Mouse (Mus musculus) kidney, adult 9 months (tissue): ENCODE results near the gene Nab2.

ENCODE experiments used
- DNase-seq: peaks from one replicate; pipeline ENCODE4 v3.0.0; 2022

Gene Nab2

GRCm38 (mm10) chr10:127642772-127643552 lies 25.4 kb downstream of the Nab2 start, which contains the start of gene Stat6:
Stat6 (plus strand) TSS chr10:127642986.
- DNase-seq = peak; percentile 86

DNA sequence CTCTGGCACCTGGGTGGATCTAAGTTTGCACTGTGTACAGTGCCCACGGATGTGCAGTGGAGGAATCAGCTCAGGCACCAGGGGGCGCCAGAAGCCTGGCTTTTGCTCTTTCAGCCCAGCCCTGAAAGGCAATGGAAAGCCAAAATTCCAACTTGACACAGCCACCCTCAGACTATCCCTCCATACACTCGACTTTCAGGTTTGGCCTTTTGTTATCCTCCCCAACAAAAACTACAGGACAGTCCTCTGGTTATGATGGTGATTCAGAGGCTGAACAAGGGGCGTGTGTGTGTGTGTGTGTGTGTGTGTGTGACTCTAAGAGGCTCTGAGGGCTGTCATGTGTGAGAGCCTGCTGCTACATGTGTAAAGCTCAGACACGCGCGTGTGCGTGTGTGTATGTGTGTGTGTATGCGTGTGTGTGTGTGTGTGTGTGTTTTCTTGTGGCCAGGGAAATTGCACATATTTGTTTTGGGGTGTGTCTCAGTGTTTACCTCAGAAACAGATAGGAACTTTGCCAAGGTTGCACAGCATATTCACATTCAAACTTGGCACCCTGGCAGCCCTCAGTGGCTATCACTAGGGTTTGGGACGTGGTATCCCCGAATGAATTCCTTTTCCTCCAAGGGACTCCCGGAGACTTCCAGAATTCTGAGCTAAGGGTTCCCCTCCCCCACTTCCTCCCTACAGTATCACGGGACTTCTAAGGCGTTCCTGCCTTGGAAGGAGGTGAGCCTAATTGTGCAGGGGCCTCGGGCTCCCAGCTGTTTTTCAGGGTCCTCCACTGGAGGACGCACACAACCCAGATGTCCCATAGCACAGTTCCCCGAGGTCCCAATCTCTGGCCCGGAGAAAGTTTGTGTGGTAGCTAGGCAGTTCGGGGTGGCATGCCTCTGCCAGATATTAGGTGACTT lies 26.3 kb downstream of the Nab2 start:
- DNase-seq = peak; percentile 93

DNA sequence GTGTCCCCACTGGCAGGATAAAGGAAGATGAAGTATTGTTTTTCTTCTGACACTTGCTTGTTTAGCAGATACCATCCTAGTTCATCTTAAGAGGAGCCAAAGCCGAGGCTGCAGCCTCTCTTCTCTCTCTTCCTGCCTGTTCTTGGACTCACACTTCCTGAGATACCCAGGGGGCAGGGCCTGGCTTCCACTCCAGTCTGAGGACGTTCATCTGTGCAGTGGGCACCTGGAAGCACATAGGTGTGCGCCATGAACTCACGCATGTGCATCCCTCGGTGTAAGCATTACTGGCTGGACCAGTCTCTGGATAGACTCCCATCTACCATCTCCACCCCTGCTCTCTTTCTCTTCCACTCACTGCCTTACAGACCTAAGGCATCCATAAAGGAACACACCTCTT lies 27.9 kb downstream of the Nab2 start:
- no peak for DNase-seq

DNA sequence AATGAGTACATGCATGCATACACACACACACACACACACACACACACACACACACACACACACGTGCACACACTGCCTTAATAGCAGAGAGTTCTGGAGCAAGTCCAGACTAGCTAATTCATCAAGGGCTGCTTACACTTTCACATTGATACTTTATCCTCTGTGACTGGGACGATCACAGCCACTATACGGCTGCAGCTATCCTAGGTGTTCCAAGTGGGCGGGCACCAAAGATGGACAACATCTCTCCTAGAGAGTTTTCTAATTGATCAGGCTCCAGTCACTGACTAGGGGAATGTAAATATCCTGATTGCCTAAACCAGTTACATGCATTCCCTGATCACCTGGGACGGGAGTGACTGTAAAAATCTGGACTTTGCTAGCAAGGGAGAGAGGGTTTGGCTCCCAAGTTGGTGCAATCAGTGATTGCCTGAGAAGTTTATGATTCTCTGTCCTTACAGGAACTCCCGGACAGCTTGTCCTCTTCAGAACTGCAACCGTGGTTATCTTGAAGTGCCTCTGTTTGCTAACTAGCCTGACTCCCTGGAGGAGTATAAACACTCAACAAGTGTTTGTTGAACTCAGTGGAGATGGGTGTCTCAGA lies 35.6 kb downstream of the Nab2 start:
- no peak for DNase-seq

GRCm38 (mm10) chr10:127631261-127632214 lies 36.8 kb downstream of the Nab2 start:
- DNase-seq = no peak

GRCm38 (mm10) chr10:127626433-127626832 lies 41.9 kb downstream of the Nab2 start:
- peak; percentile 56 for DNase-seq

- no peak for DNase-seq
Observed at GRCm38 (mm10) chr10:127623439-127624216, 44.7 kb downstream of the Nab2 start.

DNA sequence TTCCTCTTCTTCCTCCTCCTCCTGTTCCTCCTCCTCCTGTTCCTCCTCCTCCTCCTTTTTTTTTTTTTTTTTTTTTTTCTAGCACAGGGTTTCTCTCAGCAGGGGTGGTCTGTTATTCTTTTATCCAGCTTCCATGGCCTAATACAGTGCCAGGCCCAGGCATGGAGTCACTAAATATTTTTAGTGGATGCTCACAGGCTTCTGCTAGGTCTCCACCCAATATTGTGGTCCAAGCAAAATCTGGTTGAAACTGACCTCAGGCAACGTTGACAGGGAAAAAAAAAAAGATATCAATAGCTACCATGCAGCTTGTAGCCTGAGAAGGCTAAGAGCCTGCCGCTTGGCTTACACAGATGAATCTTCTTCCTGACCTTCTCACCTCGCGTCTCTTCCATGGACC lies 45.7 kb downstream of the Nab2 start:
- DNase-seq = no peak

GRCm38 (mm10) chr10:127622057-127622392 lies 46.3 kb downstream of the Nab2 start:
- peak; percentile 87 for DNase-seq

- peak; percentile 95 for DNase-seq
Observed at GRCm38 (mm10) chr10:127621191-127622056, 46.9 kb downstream of the Nab2 start.

DNA sequence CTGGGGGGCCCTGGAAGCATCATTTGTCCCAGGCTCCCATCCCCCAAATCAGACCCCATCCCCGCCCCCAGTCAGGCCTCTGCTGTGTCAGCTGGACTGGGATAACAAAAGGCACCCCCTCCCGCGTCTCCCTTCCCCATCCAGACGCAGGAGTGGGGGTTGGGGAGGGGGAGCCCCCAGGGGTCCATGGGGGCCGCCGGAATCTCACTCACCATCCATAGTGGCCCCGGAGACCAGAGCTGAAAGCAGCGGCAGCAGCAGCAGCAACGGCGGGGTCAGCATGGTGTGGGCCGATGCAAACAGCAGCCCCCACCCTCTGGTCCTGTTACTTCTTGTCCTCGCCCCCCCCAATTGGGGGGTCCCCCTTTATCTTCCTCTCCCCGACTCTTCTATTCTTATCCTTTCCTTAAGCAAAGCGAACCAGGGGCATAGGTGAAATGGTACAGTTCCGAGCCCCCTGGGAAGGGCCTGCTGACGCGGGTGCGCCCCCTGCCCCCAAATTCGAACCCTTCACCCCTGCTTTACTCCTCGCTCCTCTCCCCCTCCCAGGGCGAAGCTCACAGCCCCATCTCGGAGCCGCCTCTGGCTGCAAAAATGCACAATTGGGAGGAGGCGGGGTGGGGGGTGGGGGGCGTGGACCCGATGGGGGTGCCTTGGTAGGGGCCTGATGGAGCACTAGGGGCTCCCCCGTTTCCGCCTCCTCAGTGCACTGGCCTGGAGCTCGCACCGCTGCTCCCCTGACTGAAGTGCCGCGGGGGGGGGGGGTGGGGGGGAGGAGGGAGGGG lies 47.8 kb downstream of the Nab2 start, which contains the start of gene Lrp1:
Lrp1 (minus strand) TSS at position 743 of the 785 bp plus-strand sequence.
- no peak for DNase-seq

DNA sequence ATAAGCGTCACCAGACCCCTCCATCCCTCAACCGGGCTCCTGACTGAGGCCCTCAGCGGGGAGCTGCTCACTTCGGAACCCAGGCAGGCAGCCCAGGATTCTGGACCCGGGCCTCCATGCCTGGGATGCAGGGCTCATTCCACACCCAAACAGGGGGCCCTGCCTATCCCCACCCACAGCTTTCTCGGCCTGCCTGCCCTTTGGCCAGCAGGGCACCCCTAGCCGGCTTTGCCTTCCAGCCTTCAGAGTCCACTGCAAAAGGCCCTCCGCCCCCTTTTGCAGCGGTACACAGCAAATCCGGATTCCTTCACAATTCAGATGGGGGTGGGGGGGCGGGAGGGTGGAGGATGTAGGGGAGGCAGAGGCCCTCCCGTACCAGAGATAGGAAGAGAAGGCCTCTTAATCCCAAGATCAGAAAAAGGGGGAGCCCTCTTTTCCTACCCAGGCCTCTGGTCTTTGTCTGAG lies 48.4 kb downstream of the Nab2 start:
- no peak for DNase-seq

DNA sequence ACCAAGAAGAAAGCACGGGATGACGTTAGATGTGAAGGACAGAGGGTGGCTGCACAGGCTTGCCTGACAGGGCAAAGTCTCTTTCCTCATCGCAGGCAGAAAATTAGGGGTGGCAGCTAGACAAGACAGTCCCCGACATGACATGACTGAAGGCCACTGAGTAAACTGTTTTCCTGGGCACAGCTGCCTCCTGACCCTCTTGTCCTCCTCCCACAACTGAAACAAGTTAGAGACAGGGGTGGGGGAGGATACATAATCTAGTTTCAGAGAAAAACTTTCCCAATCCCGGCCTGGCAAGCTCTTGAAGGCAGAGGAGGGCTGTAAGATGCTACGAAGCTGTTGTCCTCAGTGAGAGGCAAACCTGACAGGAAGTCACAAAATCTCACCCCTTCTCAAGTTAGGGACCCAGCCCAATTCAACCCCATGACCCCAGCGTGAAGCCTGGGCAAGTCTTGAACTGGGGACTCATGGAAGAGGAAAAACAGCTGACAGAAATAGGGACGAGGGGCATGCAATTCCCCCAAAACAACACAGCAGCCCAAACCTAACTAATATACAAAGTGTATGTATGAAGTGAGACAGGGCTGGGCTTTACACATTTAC lies 49.1 kb downstream of the Nab2 start:
- DNase-seq = no peak

GRCm38 (mm10) chr10:127618173-127618572 lies 50.2 kb downstream of the Nab2 start:
- no peak for DNase-seq

GRCm38 (mm10) chr10:127617294-127617693 lies 51.1 kb downstream of the Nab2 start:
- no peak for DNase-seq

GRCm38 (mm10) chr10:127616261-127616679 lies 52.1 kb downstream of the Nab2 start:
- DNase-seq = no peak

GRCm38 (mm10) chr10:127615591-127615990 lies 52.8 kb downstream of the Nab2 start:
- no peak for DNase-seq

- no peak for DNase-seq
Observed at GRCm38 (mm10) chr10:127615034-127615374, 53.4 kb downstream of the Nab2 start.
